8 mouse cellular contexts compared by ENCODE assay signal in the genomic region with DNA sequence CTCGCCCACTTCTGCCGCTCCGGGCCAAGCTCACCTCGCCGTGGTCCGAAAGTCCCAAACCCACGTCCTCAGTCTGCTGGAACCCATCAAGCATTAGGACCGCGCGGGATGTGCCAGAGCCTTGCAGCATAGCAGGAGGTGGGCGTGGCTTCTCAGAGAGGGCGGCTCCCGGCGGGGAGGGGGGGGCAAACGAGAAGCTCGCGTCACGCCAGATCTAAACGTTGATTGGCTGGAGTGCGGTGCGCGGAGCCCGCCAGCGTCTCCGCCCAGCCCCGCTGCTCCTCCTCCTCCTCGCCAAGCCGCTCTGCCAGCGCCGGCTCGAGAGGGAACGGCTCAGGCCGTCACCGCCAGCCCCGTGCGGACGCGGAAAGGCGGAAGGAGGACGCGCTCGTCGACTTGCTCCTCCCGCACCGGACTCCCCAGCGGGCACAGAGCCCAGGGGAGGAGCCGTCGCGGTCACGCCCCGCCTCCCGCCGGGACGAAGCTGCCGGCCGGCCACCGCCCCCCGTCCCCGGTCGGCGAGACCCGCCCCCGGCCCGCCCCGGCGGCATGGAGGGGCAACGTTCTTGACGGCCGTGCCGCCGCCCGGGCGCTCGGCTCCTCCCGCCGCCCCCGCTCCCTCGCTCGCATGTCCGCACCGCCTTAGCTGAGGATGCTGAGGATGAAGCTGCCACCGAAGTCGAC. TPM values are rescaled to one million over a fixed set of nuclear protein-coding genes. Genes with fewer than 3 reads are reported as not detected.
DNase-seq lines count a peak whose midpoint lies in the region; ATAC-seq and TF ChIP-seq lines count a peak whose summit lies in the region.

A gene (plus strand): TSS at position 269 of the 684 bp plus-strand sequence.

- no peak for TF ChIP-seq CTCF in Patski (IDR thresholded peaks at IDR 0.05)

- ATAC-seq in Patski, result peak; percentile 94
- ATAC-seq in hindbrain, embryonic 13.5 days (ENCODE audit: low FRiP score), result peak; percentile 96

- POLR2A ChIA-PET in Patski (lab: Charles Lee), result interaction anchor here (1.3 to 1.8 kb wide), 3 partner anchors 13 to 98 kb away, joined by 4 to 6 read pairs (median 5); no protein-coding TSS in a partner anchor

- H3K4me2 ChIP-seq in hindbrain, embryonic 13.5 days, result peak within 1 kb of the TSS; percentile 89

- H3K36me3 ChIP-seq in hindbrain, embryonic 13.5 days, result no peaks in the 10 kb centered on the region

- in situ Hi-C loops in Patski (cut with MboI; ENCODE audit: low pct_unique_long_range_greater_than_20kb), result no loop called here

- CTCF ChIA-PET in Patski (lab: Charles Lee), result interaction anchor here (1.2 kb wide), 1 partner anchor 82 kb away, joined by 3 read pairs; no protein-coding TSS in a partner anchor

- peak within 1 kb of the TSS; percentile 89 for H3K9ac ChIP-seq in hindbrain, embryonic 13.5 days

- WGBS in hindbrain, embryonic 13.5 days, result under 1% methylated on average over 48 of the region's 83 CpGs

- DNase-seq in Patski (ENCODE audit: low read depth, low spot score), result peak; percentile 83
- DNase-seq in cerebellum, postnatal 14 days, result peak; percentile 99 to 100
- DNase-seq in frontal cortex, postnatal 14 days (ENCODE audit: low spot score in 2 of 2), result peak; percentile 96 to 98
- DNase-seq in layer of hippocampus, postnatal 25 days (ENCODE audit: extremely low spot score in 1 of 2, low spot score in 1 of 2), result peak; percentile 95 to 97
- DNase-seq in lung, postnatal 25 days (ENCODE audit: low spot score), result peak; percentile 99
- peak; percentile 99 for DNase-seq in retina, embryonic 14.5 days (ENCODE audit: low spot score)
- DNase-seq in thymus, postnatal 4 days, result peak; percentile 100

- no peaks in the 10 kb centered on the region for H3K9me3 ChIP-seq in hindbrain, embryonic 13.5 days

- H3K27ac ChIP-seq in hindbrain, embryonic 13.5 days, result peak within 1 kb of the TSS; percentile 94

- H3K4me1 ChIP-seq in hindbrain, embryonic 13.5 days (replicated peaks), result peaks cover 28% of the 10 kb centered on the region

- peak within 1 kb of the TSS; percentile 77 for H3K4me3 ChIP-seq in hindbrain, embryonic 13.5 days

- H3K27me3 ChIP-seq in Patski, result no peaks in the 10 kb centered on the region
- H3K27me3 ChIP-seq in hindbrain, embryonic 13.5 days, result 0 out of 2 replicates have a peak, but pooled peaks cover 2% of the 10 kb centered on the region

RNA-seq across cellular contexts. Expression of the gene that starts here (rescaled TPM):
- 14.1 TPM for polyA plus RNA-seq in Patski (2021)
- polyA plus RNA-seq in hindbrain, embryonic 13.5 days (2015; fragmentation: Nextera tagmentation; extraction: Ambion mirVana), result 2.2 TPM in 2 replicates
- total RNA-seq in layer of hippocampus, postnatal 25 days (2021), result 10 to 100 TPM; 18.5 to 22.2 TPM

Comparison
In these comparisons a context has a peak if more than half of its experiments do, and no peak if none do; other contexts are left out.
1. Peak in every context shown above with its lines: DNase-seq, ATAC-seq, H3K4me3 ChIP-seq and H3K27ac ChIP-seq.